Mouse (Mus musculus) liver, embryonic 13.5 days (tissue): Measurements from ENCODE around the gene Chit1. TPM values are rescaled to one million over a fixed set of nuclear protein-coding genes. Genes with fewer than 3 reads are reported as not detected.
A peak's percentile ranks its signal among the peaks of the same experiment; 100 is the strongest.

Experiments
- ATAC-seq: fragments of 200-750 bp; cut with Nextera tagmentation; 2 replicates; pipeline ENCODE4 v1.8.0; 2017; ENCODE audit warnings: low read depth, mild to moderate bottlenecking, moderate number of reproducible peaks, moderate library complexity
- DNase-seq: peaks from one replicate; pipeline ENCODE4 v3.0.0; 2022
- H3K27ac ChIP-seq: fragments of 300-500 bp; sonication (generic); 2 replicates; pipeline ENCODE4 v1.5.1; 2015; ENCODE audit warnings: moderate library complexity, mild to moderate bottlenecking, inconsistent platforms
- H3K27me3 ChIP-seq: fragments of 300-500 bp; sonication (generic); 2 replicates; pipeline ENCODE4 v1.6.1; 2015; ENCODE audit warnings: mild to moderate bottlenecking, inconsistent platforms
- H3K36me3 ChIP-seq: fragments of 300-500 bp; sonication (generic); 2 replicates; pipeline ENCODE4 v1.6.1; 2015; ENCODE audit warnings: mild to moderate bottlenecking, inconsistent platforms
- H3K4me1 ChIP-seq: fragments of 300-500 bp; sonication (generic); replicated peaks from 2 replicates; pipeline ENCODE4 v1.6.1; 2015; ENCODE audit warnings: inconsistent platforms
- H3K4me2 ChIP-seq: fragments of 300-500 bp; sonication (generic); 2 replicates; pipeline ENCODE4 v1.6.1; 2015; ENCODE audit warnings: inconsistent platforms, mild to moderate bottlenecking, moderate library complexity
- H3K4me3 ChIP-seq: fragments of 300-500 bp; sonication (generic); replicated peaks from 2 replicates; pipeline ENCODE4 v1.5.1; 2015; ENCODE audit warnings: mild to moderate bottlenecking, inconsistent platforms
- H3K9ac ChIP-seq: fragments of 300-500 bp; sonication (generic); 2 replicates; pipeline ENCODE4 v1.6.1; 2015; ENCODE audit warnings: mild to moderate bottlenecking, inconsistent platforms
- H3K9me3 ChIP-seq: fragments of 300-500 bp; sonication (generic); replicated peaks from 2 replicates; pipeline ENCODE4 v1.6.1; 2016; ENCODE audit warnings: inconsistent platforms
- WGBS: fragments of 180-500 bp; shearing (Covaris S2); methylation state at CpG from one replicate; pipeline ENCODE4 v1.1.7; 2015; ENCODE audit not compliant: insufficient replicate concordance; 5-methylcytosine and 5-hydroxymethylcytosine counted together
- polyA plus RNA-seq: library from polyadenylated mRNA; unstranded; fragments of >200 nt; fragmentation: Nextera tagmentation; extraction: Ambion mirVana; gene quantifications from 2 replicates; pipeline ENCODE4 v1.2.1, GENCODE M21; 2015

Chit1 gene
- polyA plus RNA-seq, 1 experiment from 2014 or later, result 0.12 TPM

DNA sequence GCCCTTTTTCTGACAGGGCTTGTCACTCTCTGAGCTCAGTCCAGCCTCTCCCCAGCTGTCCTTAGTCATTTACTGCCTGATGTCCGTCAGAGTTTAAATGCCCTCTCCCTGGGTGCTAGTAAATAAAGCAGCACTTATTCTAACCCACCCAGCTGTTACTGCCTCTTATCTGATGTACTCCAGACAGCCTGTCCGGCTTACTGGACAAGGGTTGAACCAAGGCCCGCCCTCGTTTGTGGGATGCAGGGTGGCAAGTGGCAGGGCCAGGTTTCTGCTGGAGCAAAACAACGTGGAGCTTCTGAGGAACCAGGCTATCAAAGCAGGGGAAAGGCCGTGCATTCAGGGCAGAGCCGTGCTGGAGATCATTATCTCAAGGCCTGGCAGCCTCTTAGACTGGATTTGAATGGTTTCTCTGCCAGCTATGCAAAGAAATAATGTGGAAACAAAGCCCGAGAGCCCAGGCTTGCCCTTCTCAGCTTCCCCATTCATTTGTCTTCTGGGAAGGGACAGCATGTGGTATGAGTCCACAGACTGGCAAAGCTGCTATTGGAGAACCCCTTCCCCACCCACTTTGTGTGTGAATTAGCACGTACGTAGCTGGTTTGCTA is 39.5 kb upstream of the Chit1 start:
- Histone ChIP-seq H3K36me3 (peaks cover 25% of the 10 kb centered on the region), H3K4me2 (peak overlapping the region; percentile 90), H3K9me3 (no peaks in the 10 kb centered on the region), H3K9ac (peak overlapping the region; percentile 98), H3K27me3 (peaks cover 12% of the 10 kb centered on the region), H3K4me3 (peak overlapping the region; percentile 6; the same call in 1 of the 2 replicates), H3K27ac (peak overlapping the region; percentile 100), H3K4me1 (peaks cover 93% of the 10 kb centered on the region)
- ATAC-seq (no peak), DNase-seq (peak; percentile 51)
- WGBS, result 41% methylated on average over 10 of the region's 10 CpGs

DNA sequence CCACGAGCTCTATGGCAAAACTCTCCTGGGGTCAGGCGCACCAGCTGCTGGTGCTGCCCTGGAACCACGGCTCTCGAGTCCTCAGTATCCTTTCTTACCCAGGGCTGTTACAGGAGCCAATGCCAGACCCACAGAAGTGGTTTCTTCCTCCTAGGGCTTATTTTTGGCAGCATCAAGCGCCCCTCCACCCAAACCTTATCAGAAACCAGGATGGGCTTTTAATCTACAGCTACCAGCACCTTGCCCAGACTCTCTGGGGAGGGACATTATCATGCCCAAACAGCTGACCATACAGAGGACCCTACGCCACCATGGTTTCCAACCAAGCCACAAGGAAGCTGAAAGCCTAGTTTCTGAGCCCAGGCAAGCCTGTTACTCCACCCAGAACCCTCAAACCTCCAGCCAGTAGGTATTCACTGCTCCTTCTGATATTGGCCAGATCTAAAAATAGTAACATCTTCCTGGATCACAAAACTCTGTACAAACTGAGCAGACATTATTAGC is 37.9 kb upstream of the Chit1 start:
- H3K9ac ChIP-seq, result peak overlapping the region; percentile 98
- no peaks in the 10 kb centered on the region for H3K9me3 ChIP-seq
- ATAC-seq (peak; percentile 91), DNase-seq (peak; percentile 88)
- H3K4me3 ChIP-seq, result peak overlapping the region; percentile 87
- peaks cover 39% of the 10 kb centered on the region for H3K36me3 ChIP-seq
- peak overlapping the region; percentile 90 for H3K4me2 ChIP-seq
- WGBS, result 16% methylated on average over 6 of the region's 6 CpGs
- H3K27ac ChIP-seq, result peak overlapping the region; percentile 100
- H3K4me1 ChIP-seq, result peaks cover 91% of the 10 kb centered on the region
- no peaks in the 10 kb centered on the region for H3K27me3 ChIP-seq

DNA sequence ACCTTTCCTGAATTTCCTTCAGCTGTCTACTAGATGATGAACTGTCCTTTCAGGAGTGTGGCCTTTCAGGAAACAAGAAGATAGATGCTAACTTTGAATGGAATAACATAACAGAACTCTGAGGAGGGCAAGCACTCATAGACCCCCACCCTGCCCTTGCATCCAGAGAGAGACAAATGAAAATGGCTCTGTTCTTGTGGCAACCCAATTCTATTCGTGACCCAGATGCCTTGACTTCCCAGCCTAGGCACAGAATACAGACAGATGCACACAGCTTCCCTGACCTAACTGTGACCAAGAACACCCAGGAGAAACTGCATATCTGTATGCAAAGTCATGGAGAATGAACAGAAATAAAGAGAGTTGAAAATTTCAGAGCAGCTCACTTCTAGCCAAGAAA is 37.4 kb upstream of the Chit1 start:
- ATAC-seq, result no peak
- Histone ChIP-seq H3K9me3 (no peaks in the 10 kb centered on the region), H3K4me3 (peak overlapping the region; percentile 87), H3K27ac (peak overlapping the region; percentile 100), H3K4me1 (peaks cover 91% of the 10 kb centered on the region), H3K36me3 (peaks cover 39% of the 10 kb centered on the region), H3K27me3 (no peaks in the 10 kb centered on the region), H3K4me2 (peak overlapping the region; percentile 90), H3K9ac (peak overlapping the region; percentile 98)
- DNase-seq, result no peak
- 45% methylated on average over 1 of the region's 1 CpGs for WGBS

DNA sequence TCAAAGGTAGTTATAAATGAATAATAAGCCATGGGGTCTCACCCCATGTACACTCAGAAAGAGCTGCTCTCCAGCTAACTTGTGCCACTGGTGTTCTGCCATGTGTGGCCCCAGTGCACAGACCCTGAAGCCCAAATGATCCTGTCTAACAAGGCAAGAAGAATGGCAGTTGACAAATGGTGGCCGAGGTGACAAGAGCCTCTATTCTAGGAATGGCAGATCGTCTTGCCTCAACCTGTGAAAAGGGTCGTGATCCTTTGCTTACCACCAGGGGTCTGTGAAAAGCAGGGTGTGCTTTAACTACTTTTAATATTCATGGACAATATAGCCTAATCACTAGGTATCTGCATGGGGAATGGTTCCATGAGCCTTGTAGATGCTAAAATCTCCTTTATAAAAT is 36.9 kb upstream of the Chit1 start:
- ATAC-seq (no peak), DNase-seq (no peak)
- WGBS, result 65% methylated on average over 3 of the region's 3 CpGs
- Histone ChIP-seq H3K27me3 (no peaks in the 10 kb centered on the region), H3K27ac (peak overlapping the region; percentile 100), H3K9ac (peak overlapping the region; percentile 98), H3K4me3 (peak overlapping the region; percentile 87), H3K4me2 (peak overlapping the region; percentile 90), H3K36me3 (peaks cover 39% of the 10 kb centered on the region), H3K9me3 (no peaks in the 10 kb centered on the region), H3K4me1 (peaks cover 90% of the 10 kb centered on the region)

DNA sequence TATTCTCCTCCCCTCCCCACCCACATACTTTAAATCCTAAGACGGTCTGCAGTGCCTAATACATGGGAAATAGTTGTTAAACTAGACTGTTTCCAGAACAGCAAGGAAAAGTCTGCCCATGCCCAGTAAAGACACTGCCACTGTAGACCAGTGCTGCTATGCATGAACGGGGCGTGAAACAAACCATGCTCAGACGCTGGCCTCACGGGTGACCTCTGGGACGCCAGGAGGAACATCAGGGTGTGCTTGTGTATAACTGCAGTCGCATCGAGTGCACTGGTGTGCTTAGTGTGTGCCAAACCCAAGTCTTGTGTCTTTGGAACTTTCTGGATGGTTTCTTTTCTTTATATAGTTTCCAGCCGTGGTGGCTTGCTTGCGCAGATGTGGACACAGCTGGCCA is 36.4 kb upstream of the Chit1 start:
- H3K4me3 ChIP-seq, result peak overlapping the region; percentile 87
- WGBS, result 90% methylated on average over 10 of the region's 10 CpGs
- H3K4me2 ChIP-seq, result peak overlapping the region; percentile 90

DNA sequence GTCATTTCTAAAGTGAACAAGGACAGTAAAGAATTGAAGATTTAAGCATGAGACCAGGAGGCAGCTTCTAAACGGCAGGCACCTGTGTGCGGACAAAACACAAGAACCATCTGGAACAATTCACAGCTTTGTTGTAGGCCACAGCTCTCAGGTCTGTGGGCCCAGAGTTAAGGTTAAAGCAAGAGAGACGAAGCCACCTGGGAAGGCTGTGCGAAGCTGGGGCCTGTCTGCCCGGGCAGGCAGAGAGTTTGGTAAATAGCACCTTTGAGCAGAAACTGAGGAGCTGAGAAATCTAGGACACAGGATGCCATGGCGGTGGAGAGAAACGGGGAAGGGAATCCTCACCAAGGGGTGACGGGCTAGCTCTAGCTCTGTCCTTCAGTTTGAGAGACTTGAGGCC is 35.5 kb upstream of the Chit1 start:
- Histone ChIP-seq H3K9ac (peak overlapping the region; percentile 98), H3K36me3 (peaks cover 39% of the 10 kb centered on the region), H3K4me3 (peak overlapping the region; percentile 87), H3K27ac (peak overlapping the region; percentile 100), H3K9me3 (no peaks in the 10 kb centered on the region), H3K27me3 (no peaks in the 10 kb centered on the region), H3K4me2 (peak overlapping the region; percentile 90), H3K4me1 (peaks cover 90% of the 10 kb centered on the region)
- 89% methylated on average over 8 of the region's 8 CpGs for WGBS
- no peak for ATAC-seq
- DNase-seq, result no peak

More for the DNA sequence above, 36.4 kb upstream of the Chit1 start:
- Histone ChIP-seq H3K27ac (peak overlapping the region; percentile 100), H3K9me3 (no peaks in the 10 kb centered on the region), H3K9ac (peak overlapping the region; percentile 98), H3K27me3 (no peaks in the 10 kb centered on the region), H3K4me1 (peaks cover 90% of the 10 kb centered on the region), H3K36me3 (peaks cover 39% of the 10 kb centered on the region)
- DNase-seq (no peak), ATAC-seq (no peak)

DNA sequence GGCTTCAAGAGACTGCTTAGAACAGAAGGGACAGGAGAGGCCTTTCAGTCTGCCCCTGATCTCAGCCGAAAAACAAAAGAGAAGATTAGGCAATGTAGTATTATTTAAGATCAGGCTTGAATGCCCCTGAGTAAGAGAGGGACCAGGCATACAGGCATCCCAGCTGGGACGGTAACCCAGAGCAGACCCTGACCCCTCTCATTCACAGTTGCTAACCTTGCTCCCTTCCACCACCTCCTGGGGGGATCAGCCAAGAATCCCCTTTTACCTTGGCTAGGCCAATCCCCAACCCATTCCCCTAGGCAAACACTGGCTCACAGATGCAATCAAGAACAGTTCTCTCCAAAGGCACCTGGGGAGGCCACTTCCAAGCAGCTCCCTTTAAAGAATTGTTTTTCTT is 34.3 kb upstream of the Chit1 start:
- H3K4me3 ChIP-seq, result peak overlapping the region; percentile 87
- peaks cover 90% of the 10 kb centered on the region for H3K4me1 ChIP-seq
- H3K27me3 ChIP-seq, result no peaks in the 10 kb centered on the region
- H3K9ac ChIP-seq, result peak overlapping the region; percentile 98
- H3K4me2 ChIP-seq, result peak overlapping the region; percentile 90
- H3K27ac ChIP-seq, result peak overlapping the region; percentile 100
- WGBS, result 74% methylated on average over 2 of the region's 2 CpGs
- H3K9me3 ChIP-seq, result no peaks in the 10 kb centered on the region
- peaks cover 39% of the 10 kb centered on the region for H3K36me3 ChIP-seq
- ATAC-seq (no peak), DNase-seq (no peak)

DNA sequence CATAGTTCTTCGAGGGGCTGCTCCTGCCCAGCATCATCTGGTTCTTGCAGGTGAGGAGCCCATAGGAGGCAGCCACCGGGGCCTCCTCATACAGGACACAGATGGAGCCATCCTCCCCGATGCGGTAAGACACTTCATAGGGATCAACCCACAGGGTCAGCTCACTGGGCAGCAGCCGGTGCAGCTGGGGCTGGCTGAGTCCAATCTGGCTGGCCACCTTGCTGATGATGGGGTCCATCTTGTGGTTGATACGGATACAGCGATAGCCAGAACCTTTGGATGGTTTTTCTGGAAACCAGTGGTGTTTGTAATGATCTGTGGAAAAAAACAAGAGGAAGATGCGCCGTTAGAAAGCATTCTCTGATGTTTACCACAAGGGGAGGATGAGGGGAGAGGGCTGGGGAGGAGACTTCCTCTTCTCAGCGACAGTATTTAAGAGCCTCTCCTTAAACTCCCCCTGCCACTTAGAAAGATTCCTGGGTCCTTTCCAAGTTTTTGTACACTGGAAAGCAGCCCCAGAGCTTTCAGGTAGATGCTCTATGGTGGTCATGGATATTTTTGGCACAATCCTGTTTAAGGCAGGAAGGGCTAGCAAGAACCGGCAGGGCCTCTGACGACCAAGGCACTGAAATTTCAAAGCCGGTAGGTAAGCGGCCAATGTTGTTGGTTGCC is 33.5 kb upstream of the Chit1 start:
- DNase-seq, result no peak
- peaks cover 90% of the 10 kb centered on the region for H3K4me1 ChIP-seq
- ATAC-seq, result no peak

DNA sequence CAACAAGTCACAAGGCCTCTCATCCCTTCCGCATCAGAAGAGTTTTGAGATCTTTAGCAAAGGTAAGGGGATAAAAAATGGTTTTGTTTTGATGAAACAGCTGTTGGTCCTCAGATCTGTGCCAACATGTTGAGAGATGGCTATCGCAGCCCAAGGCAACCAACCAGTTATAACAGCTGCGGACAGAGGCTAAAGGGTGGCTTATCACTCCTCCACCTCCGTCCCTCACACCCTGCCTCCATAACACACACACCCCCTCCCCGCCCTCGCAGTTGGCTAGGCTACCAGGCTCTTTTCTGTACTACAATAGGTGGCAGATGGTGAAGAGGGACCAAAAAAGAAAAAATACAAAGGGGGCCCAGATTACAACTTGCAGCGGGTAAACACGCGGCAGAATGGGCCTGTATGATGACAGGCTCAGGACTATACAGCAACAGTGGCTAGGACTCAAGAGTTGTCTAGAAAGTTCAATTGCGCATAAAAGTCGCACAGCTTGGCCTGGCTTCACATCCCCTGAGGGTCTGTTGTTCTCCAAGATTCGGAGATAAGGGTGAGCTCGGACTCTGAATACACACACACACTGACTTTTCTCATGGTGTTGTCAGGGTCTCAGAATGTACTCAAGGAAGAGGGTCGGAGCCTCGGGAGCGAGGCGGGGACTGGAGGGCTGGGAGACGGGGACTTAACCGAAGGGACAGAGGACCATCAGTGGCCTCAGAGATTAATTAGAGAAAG is 32.8 kb upstream of the Chit1 start:
- H3K36me3 ChIP-seq, result peaks cover 39% of the 10 kb centered on the region
- DNase-seq (peak; percentile 83), ATAC-seq (peak; percentile 64)
- WGBS, result 3% methylated on average over 19 of the region's 19 CpGs
- peak overlapping the region; percentile 87 for H3K4me3 ChIP-seq
- H3K9me3 ChIP-seq, result no peaks in the 10 kb centered on the region
- H3K27me3 ChIP-seq, result no peaks in the 10 kb centered on the region
- H3K27ac ChIP-seq, result peak overlapping the region; percentile 100
- H3K4me2 ChIP-seq, result peak overlapping the region; percentile 90
- peaks cover 90% of the 10 kb centered on the region for H3K4me1 ChIP-seq
- H3K9ac ChIP-seq, result peak overlapping the region; percentile 98

More for the DNA sequence above, 33.5 kb upstream of the Chit1 start:
- WGBS, result 15% methylated on average over 14 of the region's 14 CpGs
- no peaks in the 10 kb centered on the region for H3K27me3 ChIP-seq
- H3K9ac ChIP-seq, result peak overlapping the region; percentile 98
- peak overlapping the region; percentile 90 for H3K4me2 ChIP-seq
- H3K36me3 ChIP-seq, result peaks cover 39% of the 10 kb centered on the region
- peak overlapping the region; percentile 87 for H3K4me3 ChIP-seq
- peak overlapping the region; percentile 100 for H3K27ac ChIP-seq
- no peaks in the 10 kb centered on the region for H3K9me3 ChIP-seq

DNA sequence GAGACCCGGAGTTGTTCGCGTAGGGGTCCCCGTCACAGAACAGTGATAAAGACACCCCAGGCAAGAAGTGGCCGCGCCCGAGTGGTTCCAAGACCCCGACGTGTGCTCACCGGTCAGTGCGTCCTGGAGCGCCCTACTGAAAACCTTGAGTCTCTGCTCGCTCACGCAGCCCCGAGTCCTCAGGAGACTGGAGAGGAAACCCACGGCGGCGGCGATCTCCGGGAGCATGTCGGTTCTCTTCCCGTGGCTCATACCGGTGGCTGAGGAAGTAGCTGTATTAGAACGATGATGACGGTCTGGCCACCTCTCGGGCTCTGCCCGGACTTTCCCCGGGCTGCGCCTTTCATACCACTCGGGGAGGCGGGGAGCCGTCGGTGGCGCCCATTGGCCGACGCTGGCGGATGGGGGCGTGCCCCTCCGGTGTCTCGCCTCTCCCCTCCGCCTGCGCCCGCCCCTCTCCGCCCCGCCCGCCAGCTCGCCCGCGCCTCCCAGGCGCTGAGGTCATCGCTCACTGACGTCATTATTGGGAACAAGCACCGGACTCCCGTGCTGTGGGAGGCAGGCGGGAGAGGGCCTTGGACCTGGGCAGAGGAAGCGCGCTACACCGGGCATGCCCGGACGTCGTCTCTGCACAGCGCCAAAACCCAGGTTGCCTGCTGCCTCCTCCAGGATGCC is 32.1 kb upstream of the Chit1 start, which contains the start of gene Btg2:
TSS of gene Btg2 (minus strand) at position 319 of the 675 bp plus-strand sequence.
- under 1% methylated on average over 62 of the region's 62 CpGs for WGBS

More for the DNA sequence above, 32.1 kb upstream of the Chit1 start, which contains the start of gene Btg2:
- Histone ChIP-seq H3K9ac (peak within 1 kb of the TSS; percentile 98), H3K27me3 (no peaks in the 10 kb centered on the region), H3K4me1 (peaks cover 90% of the 10 kb centered on the region), H3K9me3 (no peaks in the 10 kb centered on the region), H3K36me3 (peaks cover 39% of the 10 kb centered on the region), H3K27ac (peak within 1 kb of the TSS; percentile 100), H3K4me2 (peak within 1 kb of the TSS; percentile 90), H3K4me3 (peak within 1 kb of the TSS; percentile 87)
- peak; percentile 96 for DNase-seq
- peak; percentile 85 for ATAC-seq
